Mouse (Mus musculus): ENCODE measurements around the gene Tnni3.
"Not testable (repeated sequence)": the region's sequence is repeated elsewhere in the genome, so short reads cannot be mapped to it uniquely, and the experiment has no call there.

Tnni3 gene

DNA sequence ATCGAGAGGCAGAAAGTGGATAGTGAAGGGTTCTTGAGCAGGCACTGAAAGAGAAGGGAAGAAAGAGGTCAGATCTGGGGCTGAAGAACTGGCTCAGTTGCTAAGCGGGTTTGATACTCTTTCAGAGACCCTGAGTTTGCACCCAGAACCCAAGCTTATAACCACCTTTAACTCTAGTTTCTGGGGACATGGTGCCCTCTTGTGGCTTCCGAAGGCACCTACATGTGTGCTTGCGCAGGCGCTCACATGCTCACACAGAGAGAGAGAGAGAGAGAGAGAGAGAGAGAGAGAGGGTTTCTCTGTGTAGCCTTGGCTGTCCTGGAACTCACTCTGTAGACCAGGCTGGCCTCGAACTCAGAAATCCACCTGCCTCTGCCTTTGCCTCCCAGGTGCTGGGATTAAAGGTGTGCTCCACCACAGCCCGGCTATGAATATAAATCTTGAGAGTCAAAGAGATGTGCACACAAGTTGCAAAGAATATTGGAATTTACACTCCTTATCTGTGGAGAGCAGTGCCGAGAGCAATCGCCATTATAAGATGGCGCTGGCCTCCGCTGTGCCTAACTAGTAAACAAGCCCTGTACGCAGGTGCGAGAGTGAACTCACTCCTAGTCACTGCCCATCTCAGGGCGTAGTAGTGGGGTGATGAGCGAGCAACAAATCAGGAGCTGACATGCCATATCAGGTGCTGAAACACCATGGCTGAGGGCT lies at the start of gene Tnni3:
Gene Tnni3 (minus strand): TSS at position 18 of the 711 bp plus-strand sequence.
- peak; percentile 30 to 53 for DNase-seq (ENCODE audit: low spot score in 2 of 2)

DNA sequence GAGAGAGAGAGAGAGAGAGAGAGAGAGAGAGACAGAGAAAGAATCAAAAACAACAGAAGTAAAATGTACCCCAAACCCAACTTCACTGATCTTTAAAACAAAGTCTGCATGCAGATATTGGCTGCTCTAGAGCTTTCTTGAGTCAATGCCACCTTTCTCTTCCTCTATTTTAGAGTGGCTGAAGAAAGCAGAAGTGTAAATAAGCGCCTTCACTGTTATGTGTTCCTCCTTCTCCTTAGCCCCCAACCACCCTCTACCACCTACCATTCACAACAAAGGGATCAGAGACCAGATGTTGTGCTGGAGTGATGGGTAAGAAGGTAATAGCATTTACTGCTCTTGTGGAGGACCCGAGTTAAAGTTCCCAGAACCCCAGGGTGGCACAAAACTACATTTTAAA lies 48.3 kb upstream of the Tnni3 start:
- DNase-seq (ENCODE audit: low spot score in 2 of 2) = not testable (repeated sequence)

- no peak for DNase-seq (ENCODE audit: low spot score in 2 of 2)
Measured at GRCm38 (mm10) chr7:4562660-4563059, 38.6 kb upstream of the Tnni3 start.

DNA sequence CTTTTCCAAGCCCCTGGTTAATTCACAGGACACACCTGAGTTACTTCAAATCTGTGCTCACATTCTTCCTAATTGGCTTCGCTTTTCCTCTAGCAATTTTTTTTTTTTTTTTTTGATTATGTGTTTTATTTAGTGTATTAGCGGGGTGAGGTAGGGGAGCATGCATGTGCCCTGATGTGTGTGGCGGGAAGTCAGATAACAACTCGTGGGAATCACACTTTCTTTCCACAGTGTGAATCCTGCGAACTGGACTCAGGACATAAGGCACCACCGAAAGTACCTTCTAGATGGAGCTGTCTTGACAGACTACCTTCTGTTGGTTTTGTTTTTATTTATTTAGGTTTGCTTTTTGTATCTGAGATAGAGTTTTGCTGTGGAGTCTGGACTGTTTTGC lies 33.1 kb upstream of the Tnni3 start:
- DNase-seq (ENCODE audit: low spot score in 2 of 2) = no peak

- DNase-seq (ENCODE audit: low spot score in 2 of 2) = peak; percentile 63 to 79
Measured at GRCm38 (mm10) chr7:4556256-4557166, 32.5 kb upstream of the Tnni3 start.

DNA sequence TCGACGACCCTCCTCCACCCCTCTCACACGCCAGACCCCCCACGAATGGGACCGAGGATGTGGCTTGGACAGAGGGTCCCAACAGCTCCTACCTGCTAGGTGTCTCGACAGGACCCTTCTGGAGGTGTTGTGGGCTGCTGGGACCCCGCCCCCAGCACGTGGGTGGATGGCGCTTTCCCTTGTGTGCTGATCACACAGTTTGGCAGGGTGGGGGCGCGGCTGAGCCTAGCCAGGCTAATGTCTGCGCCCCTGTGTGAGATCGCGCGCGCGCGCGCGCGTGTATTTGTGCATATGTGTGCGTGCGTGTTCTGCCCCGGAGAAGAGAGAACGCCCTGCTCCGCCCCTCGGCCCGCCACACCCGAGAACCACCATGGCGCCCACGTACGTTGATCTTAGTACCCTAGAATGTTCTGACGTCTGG lies 23.2 kb upstream of the Tnni3 start, which contains the start of gene Syt5:
Gene Syt5 (minus strand): TSS at position 321 of the 421 bp plus-strand sequence.
- DNase-seq (ENCODE audit: low spot score in 2 of 2) = no peak

DNA sequence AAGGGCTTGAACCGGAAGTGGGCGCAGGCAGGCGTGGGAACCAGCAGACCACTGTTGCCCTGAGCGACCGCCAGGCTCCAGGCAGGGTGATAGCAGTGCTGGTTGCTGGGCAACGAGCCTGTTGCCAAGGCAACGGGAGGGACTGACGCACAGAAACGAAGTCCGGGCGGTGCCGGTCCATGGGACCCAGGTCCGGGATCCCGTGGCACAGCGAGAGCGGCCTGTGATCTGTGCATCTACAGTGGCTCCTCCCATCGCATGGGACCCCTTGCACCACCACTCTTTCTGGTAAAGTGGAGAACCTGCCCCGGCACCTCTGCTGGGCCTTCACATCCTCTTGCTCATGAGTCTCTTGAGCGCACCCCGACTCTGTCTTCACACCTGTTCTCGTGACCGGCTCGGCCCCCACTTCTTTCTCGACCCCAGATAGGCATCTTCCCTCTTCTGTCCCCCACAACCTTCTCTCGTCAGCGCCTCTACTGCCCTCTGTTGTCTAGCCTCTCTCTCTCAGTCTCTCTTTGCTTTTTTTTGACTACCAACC lies 22.6 kb upstream of the Tnni3 start:
- peak; percentile 26 to 36 for DNase-seq (ENCODE audit: low spot score in 2 of 2)

- DNase-seq (ENCODE audit: low spot score in 2 of 2) = no peak
Measured at GRCm38 (mm10) chr7:4546050-4546449, 22.0 kb upstream of the Tnni3 start.

DNA sequence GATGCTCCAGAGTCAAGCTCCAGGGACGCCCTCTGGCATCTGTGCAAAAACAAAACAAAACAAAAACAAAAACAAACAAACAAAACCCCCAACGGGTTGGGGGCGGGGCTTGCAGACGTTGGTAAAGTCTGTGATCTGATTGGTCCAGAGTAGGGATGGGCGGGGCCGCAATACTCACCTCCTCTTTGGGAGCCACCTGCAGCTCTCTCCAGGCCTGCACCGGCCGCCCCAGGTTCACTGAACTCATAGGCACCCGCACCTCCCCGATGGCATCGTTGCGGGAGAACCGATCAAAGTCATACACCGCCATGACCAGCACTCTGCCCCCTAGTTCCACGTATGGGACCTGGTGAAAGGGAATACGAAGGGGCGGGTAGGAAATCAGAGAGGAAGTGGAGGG lies 18.0 kb upstream of the Tnni3 start:
- no peak for DNase-seq (ENCODE audit: low spot score in 2 of 2)

- no peak for DNase-seq (ENCODE audit: low spot score in 2 of 2)
Measured at GRCm38 (mm10) chr7:4541344-4541743, 17.3 kb upstream of the Tnni3 start.

- no peak for DNase-seq (ENCODE audit: low spot score in 2 of 2)
Measured at GRCm38 (mm10) chr7:4539019-4539418, 15.0 kb upstream of the Tnni3 start.

GRCm38 (mm10) chr7:4537181-4537580 lies 13.2 kb upstream of the Tnni3 start:
- no peak for DNase-seq (ENCODE audit: low spot score in 2 of 2)

DNA sequence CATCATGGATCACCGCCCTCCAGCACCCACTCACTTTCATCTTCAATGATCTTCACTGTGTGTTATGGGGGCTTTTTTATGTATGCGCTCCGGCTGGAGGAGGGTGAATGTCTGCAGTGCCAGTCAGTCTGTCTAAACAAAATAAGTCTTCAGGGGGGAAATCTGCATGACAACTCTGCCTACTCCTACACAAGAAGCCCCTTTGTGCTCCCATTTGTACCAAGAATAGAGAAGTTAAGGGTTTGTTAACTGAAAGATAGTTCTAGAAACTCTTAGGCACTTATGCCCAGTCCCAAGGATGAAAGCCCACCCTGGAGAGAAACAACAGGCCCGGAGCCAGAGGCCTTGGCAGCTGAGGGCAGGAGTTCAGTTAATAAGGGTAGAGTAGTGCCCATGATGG lies 12.3 kb upstream of the Tnni3 start:
- DNase-seq (ENCODE audit: low spot score in 2 of 2) = no peak

DNA sequence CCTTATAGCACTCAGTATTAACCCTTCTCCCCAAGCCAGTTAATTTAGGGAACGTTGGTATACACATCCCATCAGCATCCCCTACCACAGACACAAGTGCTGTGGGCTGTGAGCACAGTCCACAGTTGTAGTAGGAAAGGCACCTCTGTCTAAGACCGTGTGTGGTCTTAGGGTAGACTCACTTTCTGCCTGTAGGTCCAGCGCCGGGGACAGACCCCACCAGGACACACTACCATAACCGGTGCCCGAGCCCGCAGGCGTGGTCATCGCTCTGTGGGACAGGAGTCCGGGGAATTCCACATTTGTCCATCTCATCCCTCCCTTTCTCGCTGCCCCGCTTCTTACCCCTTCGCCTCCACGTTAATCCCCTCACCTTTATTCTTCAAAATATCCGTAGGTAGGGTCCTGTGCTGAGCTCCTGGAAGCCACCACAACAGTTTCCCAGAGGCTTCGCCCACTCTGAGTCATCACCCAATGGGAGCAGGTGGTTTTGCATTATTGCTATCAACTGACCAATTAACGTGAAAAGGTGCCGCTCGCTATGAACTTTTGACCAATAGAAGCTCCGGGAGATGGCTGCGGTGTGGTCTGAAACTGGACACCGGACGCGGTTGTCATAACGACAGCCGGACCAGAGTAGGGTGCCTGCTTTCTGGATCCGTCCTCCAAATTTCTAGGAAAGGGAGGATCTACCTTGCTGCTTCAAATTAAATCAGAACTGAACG lies 8.1 kb upstream of the Tnni3 start, which contains the start of gene Dnaaf3:
Gene Dnaaf3 (minus strand): TSS at position 449 of the 725 bp plus-strand sequence.
- DNase-seq (ENCODE audit: low spot score in 2 of 2) = peak; percentile 24 to 47

DNA sequence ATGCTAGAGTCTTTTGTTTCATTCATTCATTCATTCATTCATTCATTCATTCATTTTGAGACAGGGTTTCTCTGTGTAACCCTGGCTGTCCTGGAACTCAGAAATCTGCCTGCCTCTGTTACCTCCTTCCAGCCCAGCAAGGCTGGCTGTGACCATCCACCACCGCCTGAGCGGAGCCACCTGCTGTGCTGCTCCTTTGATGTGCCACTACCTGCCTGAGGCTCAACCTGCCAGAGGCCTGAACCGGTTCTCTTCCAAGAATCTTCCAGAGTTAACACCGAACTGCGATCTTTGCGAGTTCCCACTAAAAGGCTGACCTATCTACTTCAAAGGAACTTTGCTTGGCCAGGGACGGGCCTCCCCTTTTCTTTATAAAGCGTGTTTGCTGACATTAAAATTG lies 6.1 kb upstream of the Tnni3 start:
- DNase-seq (ENCODE audit: low spot score in 2 of 2) = not testable (repeated sequence)

DNA sequence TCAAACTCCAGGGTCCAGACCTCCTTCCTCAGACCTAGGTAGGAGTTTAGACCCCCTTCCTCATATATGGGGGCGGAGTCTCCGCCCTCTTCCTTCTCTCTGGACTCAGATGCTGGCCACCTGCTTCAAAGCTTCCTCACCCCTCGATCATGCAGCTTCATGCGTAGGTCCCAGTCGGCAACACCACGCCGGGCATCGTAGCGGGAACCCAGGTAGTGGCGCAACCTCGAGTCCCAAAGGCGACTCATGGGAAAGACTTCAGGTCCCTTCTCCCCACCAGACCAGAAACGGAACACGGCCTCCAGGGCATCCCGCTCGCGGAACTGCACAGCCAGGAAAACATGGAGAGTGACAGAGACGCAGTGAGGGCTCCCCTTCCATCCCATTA lies 3.3 kb upstream of the Tnni3 start:
- no peak for DNase-seq (ENCODE audit: low spot score in 2 of 2)

DNA sequence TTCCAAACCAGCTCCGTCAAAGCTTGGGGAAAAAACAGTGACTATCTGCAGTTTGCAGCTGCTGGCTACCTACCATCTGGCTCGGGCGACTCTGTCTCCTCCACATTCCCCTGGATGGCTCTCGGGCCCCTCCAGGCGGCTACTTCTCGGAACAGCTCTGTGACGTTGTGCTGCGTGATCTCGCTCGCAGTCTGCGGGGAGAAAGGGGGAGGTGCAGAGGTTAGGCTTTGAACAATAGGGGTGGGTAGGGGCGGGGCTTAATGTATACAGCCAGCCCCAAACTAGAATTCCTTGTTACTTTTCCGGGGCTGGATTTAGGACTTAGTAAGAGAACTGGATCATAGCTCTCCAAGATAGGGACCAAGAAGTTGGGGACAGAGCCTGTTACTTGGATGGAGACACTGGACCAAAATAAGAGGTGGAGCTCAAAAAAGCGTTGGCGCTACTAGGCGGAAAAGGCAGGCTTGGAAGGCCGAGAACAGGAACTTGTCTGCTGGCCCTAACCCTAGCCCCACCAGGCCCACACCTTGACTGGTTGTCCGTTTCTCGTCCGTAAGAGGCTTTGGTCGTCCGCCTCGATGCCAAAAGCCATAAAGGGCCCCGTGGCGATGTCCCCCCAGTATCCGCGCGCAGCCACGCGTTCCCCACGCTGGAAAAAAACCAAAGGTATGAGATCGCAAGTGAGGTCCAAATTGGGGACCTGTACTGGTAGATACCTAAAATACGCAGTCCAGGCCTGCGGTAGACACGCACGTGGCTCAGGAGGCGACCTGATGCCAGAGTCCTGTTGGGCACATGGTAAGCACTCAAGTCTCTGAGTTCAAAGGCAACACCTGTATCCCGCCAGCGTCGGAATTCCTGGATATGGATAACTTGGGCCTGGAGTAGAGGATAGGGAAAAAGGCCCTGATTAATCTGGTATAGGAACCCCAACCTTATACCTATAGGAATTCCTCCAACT lies 2.6 kb upstream of the Tnni3 start:
- DNase-seq (ENCODE audit: low spot score in 2 of 2) = peak; percentile 64 to 77

GRCm38 (mm10) chr7:4523205-4524130 lies 561 bp downstream of the Tnni3 start:
- no peak for DNase-seq (ENCODE audit: low spot score in 2 of 2)

DNA sequence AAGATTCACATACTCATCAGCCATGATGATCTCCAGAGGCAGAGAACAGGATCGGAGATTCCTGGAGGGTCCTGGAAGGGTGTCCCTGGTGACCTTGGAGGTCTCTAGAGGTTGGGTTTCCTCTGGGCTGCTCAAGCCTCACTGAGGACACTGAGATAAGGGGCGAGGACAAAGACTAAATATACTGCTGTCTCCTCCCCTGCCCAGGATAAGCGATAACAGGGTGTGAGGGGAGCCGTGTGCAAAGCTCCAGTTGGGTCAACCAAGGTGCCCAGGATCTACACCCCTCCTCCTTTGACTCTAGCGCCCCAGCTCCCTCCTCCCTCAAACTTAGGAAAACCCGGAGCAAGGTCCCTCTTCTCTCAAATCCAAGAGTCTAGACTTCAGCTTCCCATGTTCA lies 1.7 kb downstream of the Tnni3 start:
- no peak for DNase-seq (ENCODE audit: low spot score in 2 of 2)
